Mouse (Mus musculus) C2C12 (cell line): ENCODE results near the gene Dab2. TPM values are rescaled to one million over a fixed set of nuclear protein-coding genes. Genes with fewer than 3 reads are reported as not detected.

Source experiments
- H3K27me3 ChIP-seq: one replicate; pipeline ENCODE4 v1.6.1; 2011; ENCODE audit not compliant: control insufficient read depth, insufficient read depth, insufficient read length
- H3K36me3 ChIP-seq: one replicate; pipeline ENCODE4 v1.6.1; 2011; ENCODE audit not compliant: control insufficient read depth, insufficient read depth
- H3K4me3 ChIP-seq: one replicate; pipeline ENCODE4 v1.5.1; 2011; ENCODE audit warnings: mild to moderate bottlenecking, control low read depth; ENCODE audit not compliant: poor library complexity, insufficient read depth, severe bottlenecking
- H3K79me2 ChIP-seq: one replicate; pipeline ENCODE4 v1.6.1; 2011; ENCODE audit not compliant: control insufficient read depth, insufficient read depth
- H3K79me3 ChIP-seq: one replicate; pipeline ENCODE4 v1.6.1; 2011; ENCODE audit warnings: low read depth, control low read depth
- H3ac ChIP-seq: one replicate; pipeline ENCODE3; 2011; ENCODE audit warnings: low read depth; ENCODE audit not compliant: control insufficient read depth, insufficient read length
- CEBPB ChIP-seq: IDR thresholded peaks from one replicate; pipeline ENCODE4 v1.6.1; 2011; ENCODE audit warnings: low read depth, mild to moderate bottlenecking, control low read depth, moderate library complexity
- CTCF ChIP-seq: IDR thresholded peaks from one replicate; pipeline ENCODE4 v1.5.1; 2011; ENCODE audit not compliant: control insufficient read depth, insufficient read depth, insufficient read length
- FOSL1 ChIP-seq: IDR thresholded peaks from one replicate; pipeline ENCODE4 v1.8.0; 2011; ENCODE audit warnings: mild to moderate bottlenecking, low read length; ENCODE audit not compliant: poor library complexity, insufficient read depth, severe bottlenecking
- MAX ChIP-seq: IDR thresholded peaks from one replicate; pipeline ENCODE4 v1.6.1; 2011; ENCODE audit warnings: mild to moderate bottlenecking, control low read depth
- MYOD1 ChIP-seq: IDR thresholded peaks from one replicate; pipeline ENCODE4 v1.6.1; 2011; ENCODE audit warnings: low read depth; ENCODE audit not compliant: control insufficient read depth, insufficient read length
- MYOG ChIP-seq: IDR thresholded peaks from one replicate; pipeline ENCODE4 v1.6.1; 2011; ENCODE audit not compliant: control insufficient read depth, insufficient read length; ENCODE audit errors: extremely low read depth
- USF1 ChIP-seq: IDR thresholded peaks from one replicate; pipeline ENCODE4 v1.6.1; 2011; ENCODE audit warnings: low read depth, mild to moderate bottlenecking, control low read depth, moderate library complexity
- polyA plus RNA-seq: library from polyadenylated mRNA; unstranded; fragments of >200 nt; fragmentation: generic; extraction: Trizol; gene quantifications from one replicate; pipeline ENCODE4 v1.2.1, GENCODE M21; 2012; ENCODE audit warnings: missing spikeins

Gene Dab2
- polyA plus RNA-seq, 1 experiment: 31.3 TPM

- Histone ChIP-seq H3K36me3 (peaks cover 33% of the 10 kb centered on the region), H3K79me2 (peaks cover 55% of the 10 kb centered on the region), H3K4me3 (no peak overlapping the region), H3K79me3 (peaks cover 12% of the 10 kb centered on the region), H3ac (no peak overlapping the region), H3K27me3 (no peaks in the 10 kb centered on the region)
- TF ChIP-seq FOSL1 (no peak), CTCF (no peak), USF1 (no peak)
Observed at GRCm38 (mm10) chr15:6409031-6409430, 109.4 kb downstream of the Dab2 start.

DNA sequence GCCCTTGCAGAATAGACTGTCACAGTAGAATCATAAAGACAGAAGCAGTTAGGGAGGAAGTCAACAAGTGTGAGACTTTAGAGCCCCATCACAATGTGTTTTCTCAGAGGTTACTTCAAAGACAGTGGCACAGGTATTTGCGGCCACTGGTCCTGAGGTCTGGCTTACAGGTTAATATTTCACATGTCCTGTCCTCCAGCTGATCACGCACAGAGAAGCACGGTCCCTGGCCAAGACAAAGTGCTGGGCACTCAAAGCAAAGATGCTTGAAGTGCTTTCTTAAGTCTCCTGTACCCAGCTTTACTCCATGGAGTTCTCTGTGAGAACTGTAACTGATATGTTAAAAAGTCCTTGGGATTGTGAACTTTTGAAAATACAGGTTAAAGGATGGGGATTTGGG is 110.6 kb downstream of the Dab2 start:
- Histone ChIP-seq H3ac (no peak overlapping the region), H3K4me3 (no peak overlapping the region), H3K79me2 (peaks cover 55% of the 10 kb centered on the region), H3K36me3 (peaks cover 41% of the 10 kb centered on the region), H3K27me3 (no peaks in the 10 kb centered on the region), H3K79me3 (peaks cover 12% of the 10 kb centered on the region)
- TF ChIP-seq MAX (no peak), USF1 (no peak), FOSL1 (no peak), CTCF (no peak), CEBPB (no peak), MYOD1 (no peak), MYOG (no peak)

GRCm38 (mm10) chr15:6411334-6411733 is 111.7 kb downstream of the Dab2 start:
- no peak for TF ChIP-seq CTCF
- peak; percentile 95 for TF ChIP-seq FOSL1
- TF ChIP-seq MAX: peak; percentile 12
- peak; percentile 93 for TF ChIP-seq CEBPB
- TF ChIP-seq MYOG: no peak
- TF ChIP-seq USF1: no peak
- TF ChIP-seq MYOD1: no peak
- Histone ChIP-seq H3K27me3 (no peaks in the 10 kb centered on the region), H3K36me3 (peaks cover 39% of the 10 kb centered on the region), H3ac (no peak overlapping the region), H3K4me3 (no peak overlapping the region), H3K79me2 (peaks cover 50% of the 10 kb centered on the region), H3K79me3 (peaks cover 12% of the 10 kb centered on the region)

- TF ChIP-seq CTCF (no peak), MYOG (no peak), MAX (no peak), CEBPB (no peak), MYOD1 (no peak), FOSL1 (no peak), USF1 (no peak)
- Histone ChIP-seq H3K36me3 (peaks cover 59% of the 10 kb centered on the region), H3K4me3 (no peak overlapping the region), H3K27me3 (no peaks in the 10 kb centered on the region), H3ac (no peak overlapping the region), H3K79me2 (peaks cover 14% of the 10 kb centered on the region), H3K79me3 (peaks cover 5% of the 10 kb centered on the region)
Observed at GRCm38 (mm10) chr15:6415317-6415716, 115.7 kb downstream of the Dab2 start.

DNA sequence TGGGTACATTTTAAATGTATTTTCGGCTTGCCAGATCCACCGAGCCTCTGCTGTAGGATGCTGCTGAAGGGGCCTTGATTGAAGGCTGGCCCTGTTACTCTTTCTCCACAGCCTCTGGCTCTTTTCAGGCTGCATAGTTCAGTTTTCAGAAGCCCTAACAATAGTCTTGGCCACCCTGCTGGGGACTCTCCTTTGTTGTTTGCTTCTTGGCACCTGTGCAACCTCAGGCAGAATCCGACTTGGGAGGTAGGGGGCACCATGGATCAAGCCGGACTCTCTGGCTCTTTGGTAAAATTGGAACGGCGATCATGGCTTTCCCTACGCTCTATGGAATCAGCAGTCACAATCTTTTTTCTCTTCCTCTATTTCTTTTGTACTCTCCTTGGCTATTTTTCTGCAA is 132.2 kb downstream of the Dab2 start:
- no peak overlapping the region for H3ac ChIP-seq
- peaks cover 66% of the 10 kb centered on the region for H3K36me3 ChIP-seq
- H3K27me3 ChIP-seq: no peaks in the 10 kb centered on the region
- no peaks in the 10 kb centered on the region for H3K79me3 ChIP-seq
- H3K4me3 ChIP-seq: no peak overlapping the region
- no peaks in the 10 kb centered on the region for H3K79me2 ChIP-seq
- TF ChIP-seq CTCF (no peak), FOSL1 (no peak), CEBPB (no peak), MAX (no peak), MYOD1 (no peak), MYOG (no peak), USF1 (no peak)

GRCm38 (mm10) chr15:6432411-6432810 is 132.8 kb downstream of the Dab2 start:
- Histone ChIP-seq H3ac (no peak overlapping the region), H3K36me3 (peaks cover 65% of the 10 kb centered on the region), H3K79me2 (no peaks in the 10 kb centered on the region), H3K27me3 (no peaks in the 10 kb centered on the region), H3K79me3 (no peaks in the 10 kb centered on the region), H3K4me3 (no peak overlapping the region)
- no peak for TF ChIP-seq MAX
- TF ChIP-seq USF1: no peak
- TF ChIP-seq MYOD1: no peak
- TF ChIP-seq FOSL1: no peak
- no peak for TF ChIP-seq MYOG
- no peak for TF ChIP-seq CTCF
- TF ChIP-seq CEBPB: no peak
